Mouse (Mus musculus) intestine, postnatal 0 days (tissue): Measurements from ENCODE around the gene Ncoa4. TPM values are rescaled to one million over a fixed set of nuclear protein-coding genes. Genes with fewer than 3 reads are reported as not detected.

Experiments used
- ATAC-seq: fragments of 200-750 bp; cut with Nextera tagmentation; 2 replicates; pipeline ENCODE4 v1.8.0; 2017; ENCODE audit warnings: mild to moderate bottlenecking, moderate TSS enrichment, moderate library complexity
- H3K27ac ChIP-seq: fragments of 300-500 bp; sonication (generic); 2 replicates; pipeline ENCODE4 v1.5.1; 2014; ENCODE audit warnings: mild to moderate bottlenecking, low read depth, low read length, moderate library complexity
- H3K27me3 ChIP-seq: fragments of 300-500 bp; sonication (generic); replicated peaks from 2 replicates; pipeline ENCODE4 v1.6.1; 2014; ENCODE audit warnings: low read length, mixed read lengths; ENCODE audit not compliant: control insufficient read depth, insufficient read depth
- H3K36me3 ChIP-seq: fragments of 300-500 bp; sonication (generic); 2 replicates; pipeline ENCODE4 v1.6.1; 2014; ENCODE audit warnings: mild to moderate bottlenecking, moderate library complexity; ENCODE audit not compliant: control insufficient read depth, insufficient read depth
- H3K4me1 ChIP-seq: fragments of 300-500 bp; sonication (generic); replicated peaks from 2 replicates; pipeline ENCODE4 v1.6.1; 2014; ENCODE audit warnings: antibody characterized with exemption, low read length, mixed read lengths; ENCODE audit not compliant: control insufficient read depth, insufficient read depth
- H3K4me2 ChIP-seq: fragments of 300-500 bp; sonication (generic); replicated peaks from 2 replicates; pipeline ENCODE4 v1.6.1; 2014; ENCODE audit warnings: low read depth, mild to moderate bottlenecking, moderate library complexity
- H3K4me3 ChIP-seq: fragments of 300-500 bp; sonication (generic); 2 replicates; pipeline ENCODE4 v1.5.1; 2014; ENCODE audit warnings: low read depth, low read length
- H3K9ac ChIP-seq: fragments of 300-500 bp; sonication (generic); 2 replicates; pipeline ENCODE4 v1.6.1; 2014; ENCODE audit warnings: mild to moderate bottlenecking, low read depth, low read length
- H3K9me3 ChIP-seq: fragments of 300-500 bp; sonication (generic); 2 replicates; pipeline ENCODE4 v1.6.1; 2016; ENCODE audit warnings: mixed run types; ENCODE audit not compliant: control insufficient read depth
- CTCF ChIP-seq: sonication (generic); IDR thresholded peaks from 2 replicates; pipeline ENCODE4 v1.5.1; 2016; ENCODE audit warnings: low read depth, mild to moderate bottlenecking, control low read depth, antibody characterized with exemption, moderate library complexity
- WGBS: fragments of 180-500 bp; shearing (Covaris S2); extraction: QIAGEN DNeasy Blood & Tissue Kit; methylation state at CpG from one replicate; pipeline ENCODE4 v1.1.7; 2014; 5-methylcytosine and 5-hydroxymethylcytosine counted together
- polyA plus RNA-seq: library from polyadenylated mRNA; unstranded; fragments of >200 nt; fragmentation: Nextera tagmentation; extraction: Ambion mirVana; gene quantifications from 2 replicates; pipeline ENCODE4 v1.2.1, GENCODE M21; 2015

Ncoa4 gene
- polyA plus RNA-seq, 1 experiment from 2014 or later = 239 TPM

- no peaks in the 10 kb centered on the region for H3K4me1 ChIP-seq
- no peak overlapping the region for H3K9ac ChIP-seq
- TF ChIP-seq CTCF = no peak
- H3K9me3 ChIP-seq = no peaks in the 10 kb centered on the region
- H3K4me3 ChIP-seq = no peak overlapping the region
- no peak overlapping the region for H3K27ac ChIP-seq
- H3K36me3 ChIP-seq = no peaks in the 10 kb centered on the region
- H3K4me2 ChIP-seq = no peak overlapping the region
- H3K27me3 ChIP-seq = no peaks in the 10 kb centered on the region
- ATAC-seq = no peak
- WGBS = 73% methylated on average over 4 of the region's 4 CpGs
Observed at GRCm38 (mm10) chr14:32145401-32145800, 14.3 kb upstream of the Ncoa4 start.

GRCm38 (mm10) chr14:32145809-32146511 lies 13.7 kb upstream of the Ncoa4 start:
- TF ChIP-seq CTCF = no peak
- Histone ChIP-seq H3K9ac (no peak overlapping the region), H3K27me3 (no peaks in the 10 kb centered on the region), H3K4me3 (no peak overlapping the region), H3K4me2 (no peak overlapping the region), H3K4me1 (no peaks in the 10 kb centered on the region), H3K9me3 (no peaks in the 10 kb centered on the region), H3K36me3 (no peaks in the 10 kb centered on the region), H3K27ac (no peak overlapping the region)
- no peak for ATAC-seq
- WGBS = 66% methylated on average over 7 of the region's 7 CpGs

GRCm38 (mm10) chr14:32146578-32146977 lies 13.1 kb upstream of the Ncoa4 start:
- no peak for ATAC-seq
- WGBS = 60% methylated on average over 2 of the region's 2 CpGs
- H3K27ac ChIP-seq = no peak overlapping the region
- H3K4me1 ChIP-seq = no peaks in the 10 kb centered on the region
- H3K9ac ChIP-seq = no peak overlapping the region
- no peak overlapping the region for H3K4me2 ChIP-seq
- TF ChIP-seq CTCF = no peak
- H3K27me3 ChIP-seq = no peaks in the 10 kb centered on the region
- H3K4me3 ChIP-seq = no peak overlapping the region
- no peaks in the 10 kb centered on the region for H3K9me3 ChIP-seq
- H3K36me3 ChIP-seq = no peaks in the 10 kb centered on the region

GRCm38 (mm10) chr14:32150872-32151271 lies 8.8 kb upstream of the Ncoa4 start:
- Histone ChIP-seq H3K9me3 (no peaks in the 10 kb centered on the region), H3K36me3 (no peaks in the 10 kb centered on the region), H3K4me2 (no peak overlapping the region), H3K9ac (no peak overlapping the region), H3K4me3 (no peak overlapping the region), H3K27me3 (no peaks in the 10 kb centered on the region), H3K27ac (no peak overlapping the region), H3K4me1 (no peaks in the 10 kb centered on the region)
- 82% methylated on average over 2 of the region's 2 CpGs for WGBS
- no peak for ATAC-seq
- TF ChIP-seq CTCF = peak; percentile 58

- Histone ChIP-seq H3K9ac (no peak overlapping the region), H3K4me1 (no peaks in the 10 kb centered on the region), H3K27me3 (no peaks in the 10 kb centered on the region), H3K4me3 (no peak overlapping the region), H3K4me2 (no peak overlapping the region), H3K9me3 (no peaks in the 10 kb centered on the region), H3K36me3 (no peaks in the 10 kb centered on the region), H3K27ac (no peak overlapping the region)
- WGBS = 92% methylated on average over 18 of the region's 18 CpGs
- no peak for TF ChIP-seq CTCF
- no peak for ATAC-seq
Observed at GRCm38 (mm10) chr14:32152243-32152965, 7.3 kb upstream of the Ncoa4 start.

- H3K4me3 ChIP-seq = no peak overlapping the region
- no peak overlapping the region for H3K4me2 ChIP-seq
- H3K9me3 ChIP-seq = no peaks in the 10 kb centered on the region
- H3K9ac ChIP-seq = no peak overlapping the region
- no peak overlapping the region for H3K27ac ChIP-seq
- H3K27me3 ChIP-seq = no peaks in the 10 kb centered on the region
- no peaks in the 10 kb centered on the region for H3K4me1 ChIP-seq
- H3K36me3 ChIP-seq = no peaks in the 10 kb centered on the region
- no peak for TF ChIP-seq CTCF
- no peak for ATAC-seq
- 99% methylated on average over 2 of the region's 2 CpGs for WGBS
Observed at GRCm38 (mm10) chr14:32153156-32153555, 6.5 kb upstream of the Ncoa4 start.
